8 mouse cellular contexts compared by ENCODE assay signal in the genomic region with DNA sequence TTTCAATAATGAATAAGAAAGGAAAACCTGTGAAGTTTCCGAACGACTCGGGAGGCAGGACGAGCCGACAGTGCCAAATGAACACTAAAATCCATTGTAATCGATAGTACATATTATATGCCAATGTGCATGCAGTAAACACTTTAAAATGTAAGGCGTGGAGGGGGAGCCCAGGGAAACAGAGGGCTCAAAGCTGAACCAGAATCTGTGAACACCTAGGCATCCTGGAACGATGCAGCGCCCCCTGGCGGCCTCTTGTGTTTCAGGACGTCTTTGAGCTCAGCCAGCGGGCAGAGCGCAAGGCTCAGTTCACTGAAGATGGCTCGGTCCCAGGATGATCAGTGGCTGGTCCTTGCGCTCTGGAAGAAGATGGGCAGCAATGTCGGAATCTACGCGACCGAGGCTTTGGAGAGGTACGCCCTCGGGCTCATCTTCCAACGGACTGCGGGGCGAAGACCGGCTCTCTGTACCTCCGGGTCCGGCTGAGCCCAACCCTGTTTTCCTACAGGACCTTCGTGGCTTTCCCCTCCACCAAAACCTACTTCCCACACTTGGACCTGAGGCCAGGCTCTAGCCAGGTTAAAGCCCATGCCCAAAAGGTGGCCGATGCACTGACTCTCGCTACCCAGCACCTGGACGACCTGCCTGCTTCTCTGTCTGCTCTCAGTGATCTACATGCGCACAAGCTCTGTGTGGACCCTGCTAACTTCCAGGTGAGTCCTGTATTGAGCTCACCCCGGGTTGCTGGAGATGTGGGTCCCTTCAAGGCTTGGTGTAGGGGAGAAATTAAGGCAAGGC. TPM values are rescaled to one million over a fixed set of nuclear protein-coding genes. Genes with fewer than 3 reads are reported as not detected.
A peak's percentile ranks its signal among the peaks of the same experiment; 100 is the strongest.
DNase-seq lines count a peak whose midpoint lies in the region; ATAC-seq and TF ChIP-seq lines count a peak whose summit lies in the region.
"Not testable (repeated sequence)": the region's sequence is repeated elsewhere in the genome, so short reads cannot be mapped to it uniquely, and the experiment has no call there.

A gene (plus strand): TSS at position 271 of the 798 bp plus-strand sequence.

- H3K36me3 ChIP-seq in hindbrain, postnatal 0 days (ENCODE audit: insufficient read depth, low read length) = not testable (repeated sequence)

- peak; percentile 71 for ATAC-seq in common myeloid progenitor, adult 5-6 weeks (replicated peaks; ENCODE audit: low read depth, poor library complexity, severe bottlenecking)
- peak; percentile 78 for ATAC-seq in hindbrain, postnatal 0 days

- H3K27me3 ChIP-seq in hindbrain, postnatal 0 days (ENCODE audit: insufficient read depth, low read length) = not testable (repeated sequence)

- H3K9ac ChIP-seq in hindbrain, postnatal 0 days (replicated peaks; ENCODE audit: low read length) = not testable (repeated sequence)

- peak within 1 kb of the TSS; percentile 19; the same call in 1 of the 2 replicates for H3K4me3 ChIP-seq in hindbrain, postnatal 0 days (ENCODE audit: low read length)
- H3K4me3 ChIP-seq in left cerebral cortex, adult 2 months = peak within 1 kb of the TSS; percentile 34

- not testable (repeated sequence) for H3K9me3 ChIP-seq in hindbrain, postnatal 0 days (ENCODE audit: low read length)

- H3K27ac ChIP-seq in hindbrain, postnatal 0 days; left cerebral cortex, adult 2 months: not testable (repeated sequence)

- intact Hi-C loops in left cerebral cortex, adult 2 months (cut with DNase I) = not testable (repeated sequence)

- DNase-seq in T-cell, adult 2 months (ENCODE audit: low spot score) = peak; percentile 63
- DNase-seq in gastrocnemius, adult 8-10 months (ENCODE audit: low spot score in 2 of 2) = peak; percentile 72 to 77
- DNase-seq in hindbrain, postnatal 0 days (ENCODE audit: low spot score) = peak; percentile 74
- DNase-seq in left cerebral cortex, adult 2 months (ENCODE audit: extremely low spot score in 1 of 2, low spot score in 2 of 2) = peak; percentile 72 to 80
- DNase-seq in lung, postnatal 4 days = peak; percentile 64 to 78
- peak; percentile 23 for DNase-seq in retina, postnatal 7 days (ENCODE audit: low read depth, low spot score)
- DNase-seq in urinary bladder, adult 18-20 months (ENCODE audit: low spot score in 2 of 2) = peak; percentile 53 to 65

- TF ChIP-seq CTCF in hindbrain, postnatal 0 days (IDR thresholded peaks at IDR 0.05; ENCODE audit: low read depth) = peak; percentile 86
- TF ChIP-seq CTCF in left cerebral cortex, adult 2 months (IDR thresholded peaks at IDR 0.05) = peak; percentile 79

- H3K4me2 ChIP-seq in hindbrain, postnatal 0 days (ENCODE audit: low read depth, low read length) = peak within 1 kb of the TSS; percentile 49

- 22% methylated on average over 30 of the region's 33 CpGs for WGBS in hindbrain, postnatal 0 days

- H3K4me1 ChIP-seq in hindbrain, postnatal 0 days (ENCODE audit: insufficient read depth, low read length) = not testable (repeated sequence)

RNA-seq across cellular contexts. Expression of the gene that starts here (rescaled TPM):
- total RNA-seq in common myeloid progenitor, adult 5-6 weeks (2017) = not detected in 2 replicates
- not detected for total RNA-seq in gastrocnemius, adult 8-10 months (2022)
- 1.0 TPM in 1 of 2 replicates, not detected in the other for total RNA-seq in hindbrain, postnatal 0 days (2014; rRNA removed)
- 1.1 and 1.4 TPM in 2 replicates for polyA plus RNA-seq in hindbrain, postnatal 0 days (2015; fragmentation: Nextera tagmentation; extraction: Ambion mirVana)
- total RNA-seq in left cerebral cortex, adult 2 months (2021) = not detected

Comparison
In these comparisons a context has a peak if more than half of its experiments do, and no peak if none do; other contexts are left out.
1. Peak in ATAC-seq in common myeloid progenitor, adult 5-6 weeks; RNA of the gene not detected or under 1 TPM.
2. Peak in DNase-seq in gastrocnemius, adult 8-10 months; RNA of the gene not detected or under 1 TPM.
3. Peak in DNase-seq and H3K4me3 ChIP-seq in left cerebral cortex, adult 2 months; RNA of the gene not detected or under 1 TPM.
4. DNase-seq: peak in every context shown above with its lines; median percentile 76 in left cerebral cortex, adult 2 months; 74 in gastrocnemius, adult 8-10 months; 74 in hindbrain, postnatal 0 days; 71 in lung, postnatal 4 days; 63 in T-cell, adult 2 months; 59 in urinary bladder, adult 18-20 months; 23 in retina, postnatal 7 days.